Mouse (Mus musculus) heart, adult 9 months (tissue): ENCODE data around the gene Erbb4.

Experiments used
- DNase-seq, 2 experiments: peaks; one replicate each; pipeline ENCODE4 v3.0.0; 2022; ENCODE audit warnings: low spot score in 2 of 2

The Erbb4 gene

GRCm38 (mm10) chr1:68542942-68543341 lies 564.9 kb downstream of the Erbb4 start:
- DNase-seq = no peak

GRCm38 (mm10) chr1:68517820-68518219 lies 590.0 kb downstream of the Erbb4 start:
- no peak for DNase-seq

- DNase-seq = peak; percentile 42
These were observed 604.0 kb downstream of the Erbb4 start for GRCm38 (mm10) chr1:68503873-68504272.

GRCm38 (mm10) chr1:68501561-68501960 lies 606.3 kb downstream of the Erbb4 start:
- peak in 1 of 2 experiments; percentile 26 for DNase-seq

- DNase-seq = no peak
These were observed 641.4 kb downstream of the Erbb4 start for GRCm38 (mm10) chr1:68466390-68466960.

- no peak for DNase-seq
These were observed 656.6 kb downstream of the Erbb4 start for GRCm38 (mm10) chr1:68451274-68451673.

- DNase-seq = no peak
These were observed 683.4 kb downstream of the Erbb4 start for GRCm38 (mm10) chr1:68424336-68424983.

- DNase-seq = no peak
These were observed 706.7 kb downstream of the Erbb4 start for GRCm38 (mm10) chr1:68401204-68401603.

- DNase-seq = no peak
These were observed 736.3 kb downstream of the Erbb4 start for GRCm38 (mm10) chr1:68371531-68371930.

- DNase-seq = no peak
These were observed 774.1 kb downstream of the Erbb4 start for GRCm38 (mm10) chr1:68333714-68334113.

- no peak for DNase-seq
These were observed 802.0 kb downstream of the Erbb4 start for GRCm38 (mm10) chr1:68305813-68306212.

GRCm38 (mm10) chr1:68284443-68284842 lies 823.4 kb downstream of the Erbb4 start:
- no peak for DNase-seq

GRCm38 (mm10) chr1:68275819-68276218 lies 832.0 kb downstream of the Erbb4 start:
- DNase-seq = no peak

- no peak for DNase-seq
These were observed 929.3 kb downstream of the Erbb4 start for GRCm38 (mm10) chr1:68178580-68178979.

- no peak for DNase-seq
These were observed 952.6 kb downstream of the Erbb4 start for GRCm38 (mm10) chr1:68155253-68155652.

GRCm38 (mm10) chr1:68150572-68150971 lies 957.3 kb downstream of the Erbb4 start:
- DNase-seq = no peak

GRCm38 (mm10) chr1:68142562-68143350 lies 965.1 kb downstream of the Erbb4 start:
- no peak for DNase-seq

- DNase-seq = no peak
These were observed 972.9 kb downstream of the Erbb4 start for GRCm38 (mm10) chr1:68134943-68135342.

- peak in 1 of 2 experiments; percentile 4 for DNase-seq
These were observed 973.4 kb downstream of the Erbb4 start for GRCm38 (mm10) chr1:68134450-68134849.

GRCm38 (mm10) chr1:68123541-68123940 lies 984.3 kb downstream of the Erbb4 start:
- no peak for DNase-seq

- DNase-seq = no peak
These were observed 987.5 kb downstream of the Erbb4 start for GRCm38 (mm10) chr1:68120364-68120763.

- DNase-seq = no peak
These were observed 992.1 kb downstream of the Erbb4 start for GRCm38 (mm10) chr1:68115721-68116120.

- DNase-seq = no peak
These were observed 1001.4 kb downstream of the Erbb4 start for GRCm38 (mm10) chr1:68106543-68106860.
